Mouse (Mus musculus) left cerebral cortex, postnatal 10 days (tissue): ENCODE data around the gene Nadsyn1. TPM values are rescaled to one million over a fixed set of nuclear protein-coding genes. Genes with fewer than 3 reads are reported as not detected.
A peak's percentile ranks its signal among the peaks of the same experiment; 100 is the strongest.

Experiments
- DNase-seq, 2 experiments: peaks; one replicate each; pipeline ENCODE4 v3.0.0; 2021 to 2022; ENCODE audit warnings: low spot score in 2 of 2, mixed read lengths in 1 of 2; ENCODE audit errors: extremely low spot score in 1 of 2
- intact Hi-C: fragments of 180-260 bp; cut with DNase I; formaldehyde crosslinking; loops from one replicate; pipeline ENCODE4 v1.15.1; 2025
- microRNA-seq: library from miRNA; unstranded; fragments of <30 nt; microRNA quantifications from one replicate; pipeline ENCODE4 v1.2.0, GENCODE M21; 2022
- total RNA-seq, 2 experiments: library from RNA; stranded (reverse); gene quantifications; 2 replicates each; pipeline ENCODE4 v1.2.3; 2021

The Nadsyn1 gene
- total RNA-seq, 2 experiments from 2014 or later = 4.3 to 5.2 TPM

DNA sequence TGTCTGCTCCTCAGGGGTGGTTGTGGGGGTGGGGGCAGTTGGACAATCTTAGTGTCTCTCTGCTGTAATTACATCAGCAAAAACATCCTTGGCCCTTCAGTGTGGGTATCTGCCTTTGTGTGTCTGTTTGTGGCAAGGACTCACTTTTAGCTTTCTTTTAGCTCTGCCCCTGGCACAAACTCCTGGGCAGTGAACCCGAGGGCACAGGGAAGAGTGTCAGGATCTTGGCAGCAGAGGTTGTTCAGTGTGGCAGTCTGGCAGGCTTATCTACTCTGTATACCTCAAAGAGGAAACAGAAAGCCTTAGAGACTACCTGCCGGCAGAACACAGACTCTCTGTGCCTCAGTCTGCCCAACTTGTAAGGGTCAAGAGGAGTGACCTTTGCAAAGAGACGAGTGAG, 65.0 kb downstream of the Nadsyn1 start:
- intact Hi-C loops = no loop called here
- DNase-seq = no peak

DNA sequence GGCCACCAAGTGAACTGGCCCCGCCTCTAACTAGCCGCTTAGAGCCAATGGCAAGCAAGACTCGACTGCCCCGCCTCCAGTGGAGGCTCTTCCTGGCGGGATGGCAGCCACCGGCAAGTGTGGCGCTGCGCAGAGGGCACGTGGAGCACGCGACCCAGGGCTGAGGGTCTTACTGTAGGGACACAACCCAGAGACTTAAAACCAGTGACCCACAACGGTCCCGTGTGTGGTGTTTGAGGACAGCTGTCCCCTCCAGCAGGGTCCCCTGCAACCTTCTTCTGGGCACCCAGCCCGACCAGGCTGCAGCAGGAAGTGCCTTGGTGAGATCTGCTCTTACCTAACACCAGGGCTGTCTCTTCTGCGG, 65.6 kb downstream of the Nadsyn1 start:
- intact Hi-C loops = no loop called here
- DNase-seq = peak in 1 of 2 experiments; percentile 86

DNA sequence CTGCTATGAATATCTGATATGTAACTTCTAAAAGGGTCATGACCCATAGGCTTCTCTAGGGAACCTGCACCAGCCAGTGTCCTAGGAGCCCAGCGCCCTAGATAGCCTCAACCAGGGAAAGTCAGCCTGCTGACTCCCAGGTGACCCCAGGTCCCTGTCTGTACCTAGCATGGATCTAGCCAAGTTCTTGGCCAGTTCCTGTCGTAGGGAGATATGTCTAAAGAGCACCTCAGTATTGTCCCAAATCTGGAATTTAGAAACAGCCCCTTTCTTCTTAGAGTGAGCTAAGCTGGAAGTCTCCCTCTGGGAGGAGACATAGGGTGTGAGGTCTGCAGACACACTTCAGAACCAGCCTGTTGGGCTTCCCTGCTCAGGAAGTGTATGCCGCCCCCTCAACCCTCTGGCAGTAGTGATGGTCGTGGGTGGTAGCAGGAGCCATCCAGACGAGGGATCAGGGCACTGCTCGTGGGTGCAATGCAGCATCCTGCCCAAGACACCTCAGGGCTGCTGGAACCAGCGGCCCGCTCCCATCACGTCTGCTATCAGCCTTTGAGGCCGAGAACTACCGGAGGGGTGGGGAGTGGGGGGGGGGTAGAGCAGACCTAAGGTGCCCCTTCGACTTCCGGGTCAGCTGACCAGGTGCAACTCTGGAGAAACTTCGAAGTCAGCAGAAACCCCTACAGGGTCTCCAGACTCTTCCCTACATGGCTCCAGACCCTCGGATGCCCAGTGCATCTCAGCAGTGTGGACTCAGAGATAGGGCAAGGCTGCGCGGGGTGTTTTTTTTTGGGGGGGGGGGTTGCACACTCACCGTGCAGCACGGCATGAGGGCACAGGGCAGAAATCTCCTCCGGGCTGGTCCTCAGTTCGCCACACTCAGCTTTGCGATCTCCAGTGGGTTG, 66.3 kb downstream of the Nadsyn1 start, which contains the start of gene Osbpl5:
Gene Osbpl5 (minus strand): TSS at position 861 of the 902 bp plus-strand sequence.
- DNase-seq = no peak
- intact Hi-C loops = no loop called here

DNA sequence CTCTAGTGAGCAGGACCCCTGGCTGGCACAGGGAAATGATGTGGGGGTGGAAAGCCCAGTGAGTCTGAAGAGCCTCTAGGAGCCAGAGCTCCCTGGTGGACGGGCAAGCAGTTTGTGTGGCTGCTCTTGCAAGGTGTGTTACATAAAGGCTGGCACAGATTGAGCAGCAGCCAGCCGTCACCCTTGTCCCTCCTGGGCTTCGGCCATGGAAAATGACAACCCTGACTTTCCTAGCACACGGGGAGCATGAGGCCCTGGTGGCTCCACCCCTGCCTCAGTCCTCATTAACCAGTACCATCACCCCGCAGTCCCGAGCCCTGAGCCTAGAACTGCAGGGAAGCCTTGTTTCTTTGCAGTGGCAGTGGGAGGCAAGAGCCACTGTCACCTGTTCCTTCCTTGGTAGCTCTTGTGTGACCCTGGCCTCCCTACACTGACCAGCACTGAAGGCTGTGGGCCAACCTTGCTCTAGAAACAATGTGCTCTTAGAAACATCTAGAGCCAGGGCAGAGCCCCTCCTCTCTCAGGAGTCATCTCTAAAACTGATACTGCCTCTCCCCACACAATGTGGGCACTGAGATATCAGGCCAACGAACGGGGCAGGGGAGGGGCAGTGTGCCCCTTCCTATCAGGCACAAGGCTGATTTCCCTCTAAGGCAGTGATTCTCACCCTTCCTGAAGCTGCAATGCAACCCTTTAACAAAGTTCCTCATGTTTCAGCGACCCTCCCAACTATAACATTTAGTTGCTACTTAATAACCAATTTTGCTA, 67.1 kb downstream of the Nadsyn1 start:
- intact Hi-C loops = no loop called here
- no peak for DNase-seq

DNA sequence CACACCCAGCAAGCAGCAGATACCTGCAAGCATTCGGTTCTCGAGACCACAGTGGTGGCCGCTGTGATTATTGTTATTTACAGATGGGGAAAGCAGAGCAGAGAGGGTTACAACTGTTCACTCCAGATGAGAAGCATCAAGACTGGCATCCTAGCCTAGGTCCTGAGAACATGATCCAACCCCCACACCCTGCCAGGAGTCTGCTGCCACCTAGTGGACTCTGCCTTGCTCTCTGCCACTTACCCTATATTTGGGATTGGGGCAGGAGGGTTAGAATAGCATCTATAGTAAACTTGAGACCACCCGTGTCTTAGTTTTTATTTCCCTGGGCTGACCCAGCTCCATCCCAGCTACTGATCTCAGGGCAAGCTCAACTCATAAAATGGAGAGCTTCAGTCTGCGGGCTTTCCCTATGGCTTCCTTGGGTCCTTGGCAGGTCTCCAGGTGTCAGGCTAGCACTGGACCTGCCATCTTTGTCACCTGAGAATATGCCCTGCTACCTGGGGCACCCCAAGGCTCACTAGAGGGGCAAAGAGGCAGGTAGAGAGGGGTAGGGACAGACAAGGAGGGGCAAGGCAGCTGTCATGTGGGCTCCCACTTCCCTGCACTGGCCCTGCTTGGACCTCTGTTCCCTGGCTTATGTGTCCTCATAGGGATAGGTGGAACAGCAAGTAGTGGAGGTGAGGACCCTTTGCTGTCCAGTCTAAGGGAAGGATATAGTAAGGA, 68.5 kb downstream of the Nadsyn1 start:
- DNase-seq = peak in 1 of 2 experiments; percentile 60
- intact Hi-C loops = no loop called here

DNA sequence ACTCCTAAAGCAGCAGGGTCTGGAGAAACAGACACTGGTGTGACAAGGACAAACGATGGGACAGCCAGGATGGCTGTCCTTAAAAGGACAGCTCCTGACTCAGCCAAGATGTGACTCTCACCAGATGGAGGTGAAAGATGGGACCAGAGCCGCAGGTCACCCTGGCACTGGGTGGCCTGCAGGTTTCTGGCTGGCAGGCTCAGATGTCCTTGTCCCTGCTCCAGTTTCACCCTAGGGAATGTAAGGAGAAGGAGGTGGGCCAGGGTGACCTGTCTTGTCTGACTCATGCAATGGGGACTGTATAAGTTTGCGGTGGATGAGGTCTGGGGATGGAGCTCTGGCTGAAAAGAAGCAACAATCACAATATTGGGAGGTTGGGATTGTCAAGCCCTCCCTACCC, 70.0 kb downstream of the Nadsyn1 start:
- intact Hi-C loops = no loop called here
- no peak for DNase-seq

DNA sequence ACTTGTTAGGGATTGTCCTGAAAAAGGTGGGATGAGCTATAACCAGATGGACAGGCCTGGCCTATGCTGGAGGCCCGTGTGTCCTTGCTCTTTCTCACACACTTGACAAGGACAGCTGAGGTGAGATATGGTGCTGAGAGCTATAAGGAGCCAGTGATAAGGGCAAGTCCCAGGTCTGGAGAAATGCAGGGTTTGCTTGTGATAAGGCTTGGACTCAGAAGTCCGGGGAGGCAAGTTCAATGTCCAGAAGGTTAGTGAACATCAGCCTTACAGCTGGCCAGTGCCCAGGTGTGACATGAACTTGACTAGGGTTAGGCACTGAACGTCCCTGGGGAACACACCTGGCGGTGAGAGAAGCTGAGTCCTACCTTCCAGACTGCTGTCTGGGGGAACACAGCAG, 70.6 kb downstream of the Nadsyn1 start:
- no peak for DNase-seq
- intact Hi-C loops = no loop called here

DNA sequence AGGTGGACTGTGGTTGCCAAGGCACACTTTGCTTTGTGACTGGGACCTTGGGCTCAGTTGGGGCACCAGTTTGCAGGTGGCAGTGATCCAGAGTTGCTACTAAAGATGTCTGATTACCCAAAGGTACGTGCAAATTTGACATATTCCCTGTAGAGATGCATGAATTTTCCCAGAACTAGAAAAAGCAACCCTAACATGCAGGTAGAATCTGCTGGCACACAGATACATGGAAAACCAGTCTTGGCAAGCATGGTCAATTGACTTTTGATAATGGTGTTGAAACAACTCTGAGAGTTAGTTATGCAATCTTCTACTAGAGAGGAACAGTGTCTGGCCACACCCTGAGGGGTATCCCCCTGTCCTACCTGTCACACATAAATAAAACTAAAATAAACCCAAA, 71.3 kb downstream of the Nadsyn1 start:
- no peak for DNase-seq
- intact Hi-C loops = no loop called here

DNA sequence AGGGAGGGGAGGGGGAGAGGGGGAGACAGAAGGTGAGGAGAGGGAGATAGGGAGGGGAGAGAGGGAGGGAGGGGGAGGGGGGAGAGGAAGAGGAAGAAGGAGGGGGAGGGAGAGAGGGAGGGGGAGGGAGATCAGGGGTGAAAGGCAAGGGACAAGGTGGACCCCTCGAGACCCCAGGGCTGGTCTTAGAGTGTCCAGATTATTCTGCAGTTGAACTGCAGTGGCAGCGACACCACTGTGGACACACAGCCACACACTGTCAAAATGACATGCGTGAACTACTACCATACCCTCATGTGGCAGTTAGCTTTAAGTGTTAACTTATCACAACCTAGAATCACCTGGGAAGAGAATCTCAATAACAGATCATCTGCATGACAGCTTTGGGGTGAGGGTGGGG, 73.6 kb downstream of the Nadsyn1 start:
- no peak for DNase-seq
- intact Hi-C loops = loop anchor here (2.0 to 5.0 kb wide), 2 partner anchors 42 to 147 kb away; partner anchors contain the start of gene Cars

DNA sequence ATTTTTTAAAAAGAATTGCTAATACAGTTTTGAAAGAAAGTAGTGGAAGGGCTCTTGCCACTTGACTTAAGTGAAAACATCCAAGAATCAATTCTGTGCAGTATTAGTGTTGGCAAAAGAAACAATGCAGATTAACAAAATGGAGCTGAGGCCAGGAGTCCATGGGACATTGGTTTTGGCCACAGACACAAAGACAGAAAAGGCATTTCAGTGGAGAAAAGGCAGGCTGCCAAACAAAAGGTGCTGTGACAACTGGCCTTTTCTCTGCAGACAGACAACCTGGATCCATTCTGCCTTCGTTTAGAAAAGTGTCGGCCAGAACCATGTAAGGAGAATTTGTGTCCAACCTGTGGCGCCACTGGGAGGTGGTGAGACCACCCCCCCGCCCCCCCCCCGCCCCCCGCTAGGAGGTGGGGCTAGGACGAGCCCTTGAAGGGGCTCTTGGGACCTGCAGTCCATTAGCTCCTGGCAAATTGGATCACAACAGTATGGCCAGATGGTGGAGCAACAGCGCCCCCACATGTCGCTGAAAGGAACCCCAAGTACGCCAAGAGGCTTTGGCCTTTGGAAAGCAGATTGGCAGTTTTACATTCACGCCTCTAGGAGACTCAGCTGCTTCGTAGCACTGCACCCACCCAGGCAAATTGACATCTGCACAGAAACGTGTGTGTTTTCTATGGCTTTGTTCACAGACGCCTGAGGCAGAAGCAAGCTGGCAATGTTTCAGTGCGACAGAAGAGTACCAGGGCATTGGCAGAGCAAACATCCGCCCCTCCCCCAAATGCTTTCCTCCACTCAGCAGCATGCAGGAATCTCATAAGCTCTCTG, 74.4 kb downstream of the Nadsyn1 start:
- peak; percentile 80 to 89 for DNase-seq
- intact Hi-C loops = loop anchor here (2.0 to 5.0 kb wide), 2 partner anchors 41 to 146 kb away; partner anchors contain the start of gene Cars

Small RNA genes lying within 50 kb of the gene (microRNA-seq; reads per million reads assigned to microRNA genes)
- gene Gm22064 = not detected

Other genes starting within 250 kb of the Nadsyn1 start
- gene Cars, start 222.8 kb downstream of the Nadsyn1 start, total RNA-seq = 10 to 100 TPM; 70.0 to 71.0 TPM
- under 1 TPM in 1 of 2 experiments, not detected in 1; 0.18 TPM for gene Tnfrsf26, start 194.1 kb downstream of the Nadsyn1 start, total RNA-seq
- gene Tnfrsf22, start 173.2 kb downstream of the Nadsyn1 start, total RNA-seq = 1 to 10 TPM; 3.4 to 4.8 TPM
- gene Tnfrsf23, start 137.0 kb downstream of the Nadsyn1 start, total RNA-seq = 1 to 10 TPM in 1 of 2 experiments, under 1 TPM in 1; 0.53 to 1.2 TPM
- gene Osbpl5, start 65.9 kb downstream of the Nadsyn1 start, total RNA-seq = 10 to 100 TPM; 38.2 to 42.3 TPM
- gene Mrgprg, start 55.9 kb downstream of the Nadsyn1 start, total RNA-seq = not detected
- gene Mrgpre, start 38.3 kb downstream of the Nadsyn1 start, total RNA-seq = 10 to 100 TPM; 11.8 to 12.3 TPM
- gene Dhcr7, start 296 bp upstream of the Nadsyn1 start, total RNA-seq = 10 to 100 TPM; 79.5 to 85.8 TPM
- not detected for gene Gm498, start 44.0 kb upstream of the Nadsyn1 start, total RNA-seq
- gene Shank2, start 179.1 kb upstream of the Nadsyn1 start, total RNA-seq = 100 to 1,000 TPM; 162 to 172 TPM